Mouse (Mus musculus): ENCODE data around the gene Olfr961. TPM values are rescaled to one million over a fixed set of nuclear protein-coding genes. Genes with fewer than 3 reads are reported as not detected.

Olfr961 gene
- polyA plus RNA-seq, 1 experiment from 2014 or later: not detected

DNA sequence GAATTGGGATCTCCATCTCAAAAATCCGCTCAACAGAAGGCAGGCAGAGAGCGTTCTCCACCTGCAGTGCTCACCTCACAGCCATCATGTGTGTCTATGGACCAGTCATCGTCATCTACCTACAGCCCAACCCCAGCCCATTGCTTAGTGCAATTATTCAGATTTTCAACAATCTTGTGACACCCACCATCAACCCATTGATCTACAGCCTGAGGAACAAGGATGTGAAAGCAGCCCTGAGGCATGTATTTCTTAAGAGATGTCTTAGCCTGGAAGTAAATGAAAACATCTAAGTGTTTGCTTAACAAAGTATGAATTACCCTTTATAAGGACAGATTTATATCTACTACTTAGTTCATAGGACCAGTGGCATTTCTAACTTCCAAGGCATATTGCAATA, 21.1 kb upstream of the Olfr961 start:
- H3K27me3 ChIP-seq (ENCODE audit: control insufficient read depth, insufficient read depth, low read length): no peaks in the 10 kb centered on the region
- WGBS: 83% methylated on average over 3 of the region's 3 CpGs

GRCm38 (mm10) chr9:39624711-39625110, 20.2 kb upstream of the Olfr961 start:
- WGBS: 53% methylated on average over 2 of the region's 2 CpGs
- H3K4me1 ChIP-seq (ENCODE audit: control insufficient read depth, insufficient read depth, low read length): no peaks in the 10 kb centered on the region
- H3K36me3 ChIP-seq (ENCODE audit: control insufficient read depth, insufficient read depth, low read length): no peaks in the 10 kb centered on the region
- no peak overlapping the region for H3K27ac ChIP-seq (ENCODE audit: low read depth, low read length)
- no peaks in the 10 kb centered on the region for H3K27me3 ChIP-seq (ENCODE audit: control insufficient read depth, insufficient read depth, low read length)
- no peaks in the 10 kb centered on the region for H3K9me3 ChIP-seq (ENCODE audit: control insufficient read depth, low read length)
- DNase-seq (ENCODE audit: low spot score) (no peak), ATAC-seq (ENCODE audit: insufficient read depth, low FRiP score, low TSS enrichment) (no peak)
- no peak overlapping the region for H3K4me3 ChIP-seq (ENCODE audit: low read depth, low read length)
- no peak overlapping the region for H3K9ac ChIP-seq (ENCODE audit: low read length)
- H3K4me2 ChIP-seq (ENCODE audit: low read depth): no peak overlapping the region

More for the DNA sequence above, 21.1 kb upstream of the Olfr961 start:
- ATAC-seq (ENCODE audit: insufficient read depth, low FRiP score, low TSS enrichment) (no peak), DNase-seq (ENCODE audit: low spot score) (no peak)
- no peaks in the 10 kb centered on the region for H3K4me1 ChIP-seq (ENCODE audit: control insufficient read depth, insufficient read depth, low read length)
- H3K4me2 ChIP-seq (ENCODE audit: low read depth): no peak overlapping the region
- no peak overlapping the region for H3K4me3 ChIP-seq (ENCODE audit: low read depth, low read length)
- no peaks in the 10 kb centered on the region for H3K36me3 ChIP-seq (ENCODE audit: control insufficient read depth, insufficient read depth, low read length)
- H3K9ac ChIP-seq (ENCODE audit: low read length): no peak overlapping the region
- H3K27ac ChIP-seq (ENCODE audit: low read depth, low read length): no peak overlapping the region
- no peaks in the 10 kb centered on the region for H3K9me3 ChIP-seq (ENCODE audit: control insufficient read depth, low read length)

- Histone ChIP-seq H3K27ac (ENCODE audit: low read depth, low read length) (no peak overlapping the region), H3K4me3 (ENCODE audit: low read depth, low read length) (no peak overlapping the region), H3K4me1 (ENCODE audit: control insufficient read depth, insufficient read depth, low read length) (no peaks in the 10 kb centered on the region), H3K36me3 (ENCODE audit: control insufficient read depth, insufficient read depth, low read length) (no peaks in the 10 kb centered on the region), H3K27me3 (ENCODE audit: control insufficient read depth, insufficient read depth, low read length) (no peaks in the 10 kb centered on the region), H3K9ac (ENCODE audit: low read length) (no peak overlapping the region), H3K4me2 (ENCODE audit: low read depth) (no peak overlapping the region), H3K9me3 (ENCODE audit: control insufficient read depth, low read length) (no peaks in the 10 kb centered on the region)
- no peak for DNase-seq (ENCODE audit: low spot score)
- no peak for ATAC-seq (ENCODE audit: insufficient read depth, low FRiP score, low TSS enrichment)
- 86% methylated on average over 2 of the region's 2 CpGs for WGBS
These were observed 15.8 kb upstream of the Olfr961 start for GRCm38 (mm10) chr9:39629069-39629468.

- Histone ChIP-seq H3K27ac (ENCODE audit: low read depth, low read length) (no peak overlapping the region), H3K9ac (ENCODE audit: low read length) (no peak overlapping the region), H3K4me2 (ENCODE audit: low read depth) (no peak overlapping the region), H3K9me3 (ENCODE audit: control insufficient read depth, low read length) (no peaks in the 10 kb centered on the region), H3K4me1 (ENCODE audit: control insufficient read depth, insufficient read depth, low read length) (no peaks in the 10 kb centered on the region), H3K36me3 (ENCODE audit: control insufficient read depth, insufficient read depth, low read length) (no peaks in the 10 kb centered on the region), H3K4me3 (ENCODE audit: low read depth, low read length) (no peak overlapping the region), H3K27me3 (ENCODE audit: control insufficient read depth, insufficient read depth, low read length) (no peaks in the 10 kb centered on the region)
- WGBS: 25% methylated on average over 4 of the region's 4 CpGs
- DNase-seq (ENCODE audit: low spot score) (no peak), ATAC-seq (ENCODE audit: insufficient read depth, low FRiP score, low TSS enrichment) (no peak)
These were observed 10.8 kb upstream of the Olfr961 start for GRCm38 (mm10) chr9:39633913-39634594.

- Histone ChIP-seq H3K9ac (ENCODE audit: low read length) (no peak overlapping the region), H3K4me1 (ENCODE audit: control insufficient read depth, insufficient read depth, low read length) (no peaks in the 10 kb centered on the region), H3K4me3 (ENCODE audit: low read depth, low read length) (no peak overlapping the region), H3K4me2 (ENCODE audit: low read depth) (no peak overlapping the region), H3K27ac (ENCODE audit: low read depth, low read length) (no peak overlapping the region), H3K27me3 (ENCODE audit: control insufficient read depth, insufficient read depth, low read length) (no peaks in the 10 kb centered on the region), H3K36me3 (ENCODE audit: control insufficient read depth, insufficient read depth, low read length) (no peaks in the 10 kb centered on the region), H3K9me3 (ENCODE audit: control insufficient read depth, low read length) (no peaks in the 10 kb centered on the region)
- ATAC-seq (ENCODE audit: insufficient read depth, low FRiP score, low TSS enrichment): no peak
- WGBS: 96% methylated on average over 4 of the region's 4 CpGs
- no peak for DNase-seq (ENCODE audit: low spot score)
These were observed 2.5 kb downstream of the Olfr961 start for GRCm38 (mm10) chr9:39647382-39647781.

DNA sequence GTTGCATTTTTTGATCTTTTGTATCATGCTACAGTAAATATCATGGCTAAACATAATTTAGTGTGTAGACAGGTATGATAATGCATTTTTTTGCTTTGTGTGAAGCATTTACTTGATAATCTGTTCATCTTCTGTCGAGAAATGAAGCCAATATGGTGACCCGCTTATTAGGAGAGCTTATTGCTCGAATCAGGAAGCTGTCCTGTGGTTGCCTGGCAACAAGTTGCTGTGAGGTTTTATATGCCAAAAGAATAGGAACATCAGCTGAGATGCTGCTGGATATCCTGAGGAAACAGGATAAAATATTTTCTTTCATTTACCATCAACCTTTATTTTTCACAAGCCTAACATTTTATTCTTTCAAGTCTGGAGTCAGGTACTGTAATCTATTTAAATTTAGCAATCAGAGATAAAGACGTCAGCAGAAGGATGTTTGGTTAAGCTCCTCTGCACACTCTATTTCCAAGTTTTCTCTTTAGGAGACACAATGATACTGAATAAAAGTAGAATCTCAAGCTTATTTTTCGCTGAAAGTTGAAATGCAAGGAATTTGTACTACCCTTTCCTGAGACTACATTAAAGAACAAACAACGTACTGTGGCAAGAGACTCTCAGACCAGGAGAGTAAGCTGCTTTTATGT, 10.0 kb downstream of the Olfr961 start:
- Histone ChIP-seq H3K9me3 (ENCODE audit: control insufficient read depth, low read length) (no peaks in the 10 kb centered on the region), H3K9ac (ENCODE audit: low read length) (no peak overlapping the region), H3K27me3 (ENCODE audit: control insufficient read depth, insufficient read depth, low read length) (no peaks in the 10 kb centered on the region), H3K4me1 (ENCODE audit: control insufficient read depth, insufficient read depth, low read length) (no peaks in the 10 kb centered on the region), H3K4me2 (ENCODE audit: low read depth) (no peak overlapping the region), H3K4me3 (ENCODE audit: low read depth, low read length) (no peak overlapping the region), H3K36me3 (ENCODE audit: control insufficient read depth, insufficient read depth, low read length) (no peaks in the 10 kb centered on the region), H3K27ac (ENCODE audit: low read depth, low read length) (no peak overlapping the region)
- DNase-seq (ENCODE audit: low spot score) (no peak), ATAC-seq (ENCODE audit: insufficient read depth, low FRiP score, low TSS enrichment) (no peak)
- WGBS: 81% methylated on average over 6 of the region's 6 CpGs

DNA sequence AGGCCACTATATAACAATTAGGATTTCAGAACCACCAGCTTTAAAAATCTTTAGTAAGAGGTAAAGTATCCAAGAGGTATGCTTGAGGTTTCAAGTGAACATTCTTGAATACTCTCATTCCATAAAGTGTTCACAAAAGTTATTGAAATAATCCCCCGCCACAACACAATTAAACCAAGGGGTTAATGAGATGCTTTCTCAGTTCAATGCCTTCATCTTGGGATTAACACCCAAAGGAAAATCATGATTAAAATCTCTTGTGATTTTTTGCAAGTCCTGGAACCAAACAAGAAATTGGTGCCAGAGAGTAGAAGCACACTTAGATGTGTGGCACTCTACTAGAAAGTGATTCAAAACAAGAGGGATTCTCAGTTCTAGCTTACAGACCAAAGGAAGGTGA, 22.0 kb downstream of the Olfr961 start, which contains the start of gene Olfr963:
Olfr963 (plus strand) TSS at position 301 of the 400 bp plus-strand sequence.
- no peaks in the 10 kb centered on the region for H3K9me3 ChIP-seq (ENCODE audit: control insufficient read depth, low read length)
- no peak within 1 kb of the TSS for H3K27ac ChIP-seq (ENCODE audit: low read depth, low read length)
- DNase-seq (ENCODE audit: low spot score): no peak
- no peak within 1 kb of the TSS for H3K9ac ChIP-seq (ENCODE audit: low read length)
- no peaks in the 10 kb centered on the region for H3K36me3 ChIP-seq (ENCODE audit: control insufficient read depth, insufficient read depth, low read length)
- no peak within 1 kb of the TSS for H3K4me3 ChIP-seq (ENCODE audit: low read depth, low read length)
- WGBS: 79% methylated on average over 1 of the region's 1 CpGs
- no peak for ATAC-seq (ENCODE audit: insufficient read depth, low FRiP score, low TSS enrichment)
- no peaks in the 10 kb centered on the region for H3K4me1 ChIP-seq (ENCODE audit: control insufficient read depth, insufficient read depth, low read length)
- H3K4me2 ChIP-seq (ENCODE audit: low read depth): no peak within 1 kb of the TSS
- H3K27me3 ChIP-seq (ENCODE audit: control insufficient read depth, insufficient read depth, low read length): no peaks in the 10 kb centered on the region

DNA sequence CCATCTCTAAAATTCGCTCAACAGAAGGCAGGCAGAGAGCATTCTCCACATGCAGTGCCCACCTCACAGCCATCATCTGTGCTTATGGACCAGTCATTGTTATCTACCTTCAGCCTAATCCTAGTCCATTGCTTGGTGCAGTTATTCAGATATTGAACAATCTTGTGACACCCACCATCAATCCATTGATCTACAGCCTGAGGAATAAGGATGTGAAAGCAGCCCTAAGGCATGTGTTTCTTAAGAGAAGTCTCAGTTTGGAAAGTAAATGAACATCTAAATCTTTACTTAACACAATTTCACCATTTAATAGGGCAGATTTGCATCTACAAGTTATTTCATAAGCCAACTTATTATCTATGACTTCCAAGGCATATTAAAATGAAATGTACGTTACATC, 24.8 kb downstream of the Olfr961 start:
- Histone ChIP-seq H3K4me1 (ENCODE audit: control insufficient read depth, insufficient read depth, low read length) (no peaks in the 10 kb centered on the region), H3K4me3 (ENCODE audit: low read depth, low read length) (no peak overlapping the region), H3K36me3 (ENCODE audit: control insufficient read depth, insufficient read depth, low read length) (no peaks in the 10 kb centered on the region), H3K27ac (ENCODE audit: low read depth, low read length) (no peak overlapping the region), H3K9ac (ENCODE audit: low read length) (no peak overlapping the region), H3K27me3 (ENCODE audit: control insufficient read depth, insufficient read depth, low read length) (no peaks in the 10 kb centered on the region), H3K4me2 (ENCODE audit: low read depth) (no peak overlapping the region), H3K9me3 (ENCODE audit: control insufficient read depth, low read length) (no peaks in the 10 kb centered on the region)
- ATAC-seq (ENCODE audit: insufficient read depth, low FRiP score, low TSS enrichment) (no peak), DNase-seq (ENCODE audit: low spot score) (no peak)
- WGBS: 85% methylated on average over 2 of the region's 2 CpGs

GRCm38 (mm10) chr9:39674820-39675219, 29.9 kb downstream of the Olfr961 start:
- Histone ChIP-seq H3K9me3 (ENCODE audit: control insufficient read depth, low read length) (no peaks in the 10 kb centered on the region), H3K27ac (ENCODE audit: low read depth, low read length) (no peak overlapping the region), H3K4me1 (ENCODE audit: control insufficient read depth, insufficient read depth, low read length) (no peaks in the 10 kb centered on the region), H3K9ac (ENCODE audit: low read length) (no peak overlapping the region), H3K27me3 (ENCODE audit: control insufficient read depth, insufficient read depth, low read length) (no peaks in the 10 kb centered on the region), H3K4me3 (ENCODE audit: low read depth, low read length) (no peak overlapping the region), H3K4me2 (ENCODE audit: low read depth) (no peak overlapping the region), H3K36me3 (ENCODE audit: control insufficient read depth, insufficient read depth, low read length) (no peaks in the 10 kb centered on the region)
- ATAC-seq (ENCODE audit: insufficient read depth, low FRiP score, low TSS enrichment) (no peak), DNase-seq (ENCODE audit: low spot score) (no peak)
- 100% methylated on average over 2 of the region's 2 CpGs for WGBS

All from neural tube, embryonic 11.5 days (tissue).